Mouse (Mus musculus): ENCODE data around the gene Eftud2.

Eftud2 gene

DNA sequence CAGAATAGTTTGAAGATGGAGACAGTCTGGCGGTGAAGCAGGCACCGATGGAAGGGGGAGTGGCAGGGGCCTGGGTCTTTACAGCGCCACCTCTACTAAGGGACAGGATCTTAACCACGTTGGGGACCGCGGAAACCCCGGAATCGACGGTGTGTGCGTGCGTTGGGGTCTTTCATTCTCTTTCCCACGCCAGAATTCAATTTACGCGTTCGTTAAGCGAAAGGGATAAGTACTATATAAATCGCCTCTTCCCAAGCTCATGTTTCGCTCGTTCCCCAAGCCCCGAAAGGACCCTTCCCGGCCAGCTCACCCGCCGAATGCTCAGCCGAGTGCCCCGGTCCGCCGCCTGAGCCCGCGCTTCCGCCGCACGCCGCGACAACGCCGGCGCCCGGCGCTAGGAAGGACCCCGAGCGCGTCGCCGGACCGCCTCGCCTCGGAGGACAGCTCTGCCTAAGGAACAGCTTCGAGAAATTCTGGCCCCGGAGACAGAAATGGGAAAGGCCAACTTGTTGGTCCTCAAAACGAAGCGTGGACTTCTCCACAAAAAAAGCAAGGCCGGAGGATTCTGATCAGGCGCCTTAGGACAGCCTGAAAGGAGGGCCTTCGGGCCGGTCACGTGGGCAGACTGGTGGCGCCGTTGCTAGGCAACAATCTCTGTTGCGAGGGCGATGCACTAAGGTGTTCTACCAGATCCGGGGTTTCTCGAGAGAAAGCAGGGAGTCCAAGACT is at the start of gene Eftud2, which contains the start of gene Ccdc103:
Gene Eftud2, minus strand, starts transcription at position 401 of the 729 bp plus-strand sequence.
Gene Ccdc103, plus strand, starts transcription at position 620 of the 729 bp plus-strand sequence.
- peak; percentile 92 for DNase-seq (ENCODE audit: low spot score)

DNA sequence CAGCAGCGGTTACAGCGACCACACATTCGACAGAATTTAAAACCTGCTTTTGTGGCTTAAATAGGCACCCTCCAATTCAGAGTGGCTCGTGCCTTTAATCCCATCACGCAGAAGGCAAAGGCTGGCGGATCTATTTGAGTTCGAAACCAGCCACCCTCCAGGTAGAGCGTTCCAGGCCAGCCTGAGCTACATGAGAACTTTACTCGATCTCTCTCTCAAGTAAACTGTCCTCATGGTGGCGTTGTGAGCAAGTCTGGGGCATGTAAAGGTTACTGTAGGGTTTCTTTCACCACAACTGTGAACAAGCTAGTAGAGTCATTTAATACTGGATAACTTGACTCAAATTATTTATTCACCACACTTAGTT is 44.5 kb upstream of the Eftud2 start:
- DNase-seq (ENCODE audit: low spot score): peak; percentile 23

DNA sequence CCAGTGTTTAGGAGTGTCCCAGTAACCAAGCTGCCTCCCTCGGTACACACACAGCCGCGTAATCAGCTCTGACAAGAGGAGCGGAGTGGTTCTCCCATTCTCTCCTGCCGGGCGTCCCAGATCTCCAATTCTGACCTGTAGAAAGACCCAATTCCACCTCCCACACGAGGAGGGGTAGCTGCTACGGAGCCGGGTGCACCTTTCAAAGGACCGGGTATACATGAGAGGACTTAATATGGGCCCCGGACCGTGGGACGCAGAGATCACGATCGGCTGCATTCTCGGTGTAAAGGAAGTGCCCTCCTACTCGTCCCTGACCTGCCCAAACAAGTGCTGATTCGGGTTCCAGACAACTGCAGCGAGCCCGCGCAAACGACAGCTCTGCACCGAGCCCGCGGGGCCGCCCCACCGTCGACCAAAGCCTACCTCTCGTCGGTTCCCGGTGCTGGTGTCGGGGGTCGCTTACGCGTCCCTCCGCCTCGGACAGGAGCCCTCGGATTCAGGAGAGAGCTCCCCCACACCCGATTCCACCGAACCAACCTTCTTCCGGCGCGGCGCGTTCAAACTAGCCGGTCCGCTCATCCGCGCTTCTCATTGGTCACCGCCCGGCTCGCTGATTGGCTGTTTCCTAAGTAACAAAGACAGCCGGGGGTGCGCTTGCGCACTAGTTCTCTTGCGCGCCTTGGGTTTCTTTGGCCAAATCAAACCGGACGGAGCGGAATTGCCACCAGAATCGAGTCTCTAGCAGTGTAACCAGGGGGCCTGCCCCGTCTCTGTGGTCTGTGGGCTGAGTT is 44.0 kb upstream of the Eftud2 start, which contains the start of gene Kif18b:
Gene Kif18b, minus strand, starts transcription at position 568 of the 794 bp plus-strand sequence.
- peak; percentile 95 for DNase-seq (ENCODE audit: low spot score)

DNA sequence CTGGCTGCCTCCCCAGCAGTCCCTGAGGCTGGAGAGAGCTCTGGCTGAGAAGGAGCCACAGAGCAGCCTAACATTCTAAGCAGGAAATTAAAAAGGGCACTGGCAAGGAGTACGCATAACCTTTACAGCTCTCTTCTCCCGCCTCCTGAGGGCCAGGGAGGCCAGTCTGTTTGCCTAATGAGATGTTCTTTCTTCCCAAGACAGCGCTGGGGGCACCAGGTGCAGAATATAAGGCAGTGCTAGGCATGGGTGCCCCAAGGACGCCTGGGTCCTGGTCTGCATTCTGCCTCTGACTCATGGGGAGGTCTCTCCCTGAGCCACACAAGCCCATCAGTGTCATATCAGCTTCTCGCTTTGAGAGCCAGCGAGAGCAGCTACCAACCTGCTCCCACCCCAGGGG is 40.7 kb upstream of the Eftud2 start:
- no peak for DNase-seq (ENCODE audit: low spot score)

DNA sequence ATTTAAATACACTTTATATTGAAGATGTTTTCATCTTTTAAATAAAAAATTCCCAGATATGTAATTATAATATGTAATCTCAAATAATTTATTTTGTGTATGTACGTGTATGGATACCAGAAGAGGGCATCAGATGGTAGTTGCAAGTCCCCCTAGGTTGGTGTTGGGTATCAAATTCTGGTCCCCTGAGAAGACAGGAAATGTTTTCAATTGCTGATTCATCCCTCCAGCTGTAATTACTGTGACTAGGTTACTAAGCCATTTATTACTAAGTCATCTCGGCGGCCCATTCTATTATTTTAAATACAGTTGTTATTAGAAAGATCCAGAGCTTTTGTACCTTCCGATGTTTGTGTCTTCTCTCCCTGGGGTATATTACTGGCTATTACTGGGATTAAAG is 37.3 kb upstream of the Eftud2 start:
- DNase-seq (ENCODE audit: low spot score): no peak

DNA sequence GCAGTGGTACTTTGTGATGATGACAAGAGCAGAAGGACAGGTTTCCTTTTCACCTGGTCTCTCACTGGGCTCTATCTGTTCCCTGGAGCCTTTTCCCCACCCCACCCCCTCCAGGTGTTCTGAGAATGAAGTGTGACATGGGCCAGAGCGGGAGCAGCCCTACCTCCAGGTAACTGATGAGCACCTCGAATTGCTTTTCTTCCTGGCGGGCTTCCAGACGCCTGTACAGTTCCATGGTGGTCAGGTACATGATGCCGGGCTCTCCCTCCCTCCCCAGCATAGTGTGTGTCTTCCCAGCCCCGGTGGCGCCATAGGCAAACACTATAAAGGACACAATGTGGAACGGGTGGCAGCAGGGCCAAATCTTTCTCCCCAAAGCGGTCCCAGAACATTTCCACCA is 34.6 kb upstream of the Eftud2 start:
- DNase-seq (ENCODE audit: low spot score): no peak

DNA sequence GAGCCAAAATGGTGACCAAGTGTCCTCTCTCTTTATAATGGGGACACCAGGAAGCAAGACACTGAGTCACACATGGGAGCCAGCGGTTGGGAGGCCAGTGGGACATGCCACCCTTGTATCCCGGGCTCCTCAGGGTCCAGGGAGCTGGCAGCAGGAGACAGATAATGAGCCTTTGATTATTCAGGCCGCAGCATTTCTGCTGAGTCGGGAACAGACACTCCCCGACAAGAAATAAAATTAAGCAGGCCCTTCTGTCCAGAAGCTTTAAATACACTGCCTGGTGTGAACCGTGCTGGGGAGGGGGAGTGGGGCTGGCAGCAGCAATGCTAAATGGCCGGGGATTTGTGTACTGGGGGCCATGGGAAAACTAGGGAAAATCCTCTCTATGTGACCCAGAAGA is 30.6 kb upstream of the Eftud2 start:
- no peak for DNase-seq (ENCODE audit: low spot score)

DNA sequence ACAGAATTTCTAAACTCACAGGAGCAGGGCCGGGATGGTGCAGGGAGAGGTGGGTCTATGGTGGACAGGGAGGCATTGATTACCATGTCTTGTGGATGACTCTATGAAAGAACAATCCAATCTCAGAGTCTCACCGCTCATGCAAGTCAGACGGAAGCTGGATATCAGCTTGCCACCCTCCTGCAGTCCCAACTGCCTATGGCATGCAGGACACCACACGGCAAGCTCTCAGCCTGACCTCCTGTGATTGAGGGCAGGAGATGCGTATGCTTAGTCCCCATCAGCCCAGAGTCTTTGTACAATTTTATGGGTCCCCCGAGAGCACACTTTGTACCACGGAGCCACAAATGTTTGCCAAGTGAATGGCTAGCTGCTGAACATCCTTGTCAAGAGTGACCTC is 22.9 kb upstream of the Eftud2 start:
- DNase-seq (ENCODE audit: low spot score): no peak

DNA sequence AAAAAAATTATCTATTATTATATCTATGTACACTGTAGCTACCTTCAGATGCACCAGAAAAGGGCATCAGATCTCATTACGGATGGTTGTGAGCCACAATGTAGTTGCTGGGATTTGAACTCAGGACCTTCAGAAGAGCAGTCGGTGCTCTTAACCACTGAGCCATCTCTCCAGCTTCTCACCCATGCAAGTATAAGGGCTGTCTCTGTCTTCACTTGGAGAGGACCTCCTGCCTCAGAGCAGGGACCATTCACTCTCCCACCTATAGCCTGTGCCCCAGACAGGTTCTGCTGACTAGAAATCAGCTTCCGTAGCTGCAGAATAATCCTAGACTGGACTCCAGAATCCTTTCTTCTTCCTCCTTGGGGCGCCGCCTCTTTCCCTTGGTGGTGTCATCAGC is 21.3 kb upstream of the Eftud2 start:
- DNase-seq (ENCODE audit: low spot score): no peak

DNA sequence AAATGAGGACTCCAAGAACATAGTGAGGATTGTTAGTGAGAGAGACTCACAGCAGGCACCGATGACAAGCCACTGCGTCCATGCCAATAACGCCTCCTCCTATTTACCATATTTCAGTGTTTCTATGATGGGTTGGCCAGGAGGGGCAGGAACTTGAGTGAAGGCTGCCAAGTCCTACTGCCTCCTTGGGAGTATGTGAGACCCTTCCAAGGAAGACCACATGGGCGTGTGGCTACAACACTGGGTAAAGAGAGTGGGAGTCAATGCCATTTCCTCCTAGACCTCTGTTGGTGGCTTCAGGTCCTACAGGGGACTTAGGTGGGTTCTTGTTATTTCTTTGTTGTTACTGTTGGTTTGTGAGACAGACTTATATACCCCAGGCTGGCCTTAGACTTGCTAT is 20.4 kb upstream of the Eftud2 start:
- DNase-seq (ENCODE audit: low spot score): no peak

DNA sequence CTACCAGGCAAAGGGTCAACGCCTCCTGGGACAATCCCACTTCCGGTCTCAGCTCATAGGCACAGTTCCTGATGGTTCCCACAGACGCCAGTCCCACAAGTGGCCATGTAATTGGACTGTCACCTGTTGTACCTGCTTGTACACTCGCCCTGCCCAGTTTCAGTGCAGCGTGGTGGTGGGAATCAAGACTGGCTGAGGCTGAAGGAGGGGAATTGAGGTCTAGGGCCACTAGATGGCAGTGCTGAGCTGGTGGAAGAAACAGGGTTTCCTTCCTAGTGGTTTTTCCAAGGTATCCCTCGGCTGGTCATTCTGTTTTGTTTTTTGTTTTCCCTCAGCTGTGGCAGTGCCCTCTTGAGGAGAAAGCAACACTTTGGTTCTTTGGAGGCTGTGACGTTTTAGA is 20.0 kb upstream of the Eftud2 start, which contains the start of gene Gfap:
Gene Gfap, minus strand, starts transcription at position 150 of the 400 bp plus-strand sequence.
- DNase-seq (ENCODE audit: low spot score): peak; percentile 86

DNA sequence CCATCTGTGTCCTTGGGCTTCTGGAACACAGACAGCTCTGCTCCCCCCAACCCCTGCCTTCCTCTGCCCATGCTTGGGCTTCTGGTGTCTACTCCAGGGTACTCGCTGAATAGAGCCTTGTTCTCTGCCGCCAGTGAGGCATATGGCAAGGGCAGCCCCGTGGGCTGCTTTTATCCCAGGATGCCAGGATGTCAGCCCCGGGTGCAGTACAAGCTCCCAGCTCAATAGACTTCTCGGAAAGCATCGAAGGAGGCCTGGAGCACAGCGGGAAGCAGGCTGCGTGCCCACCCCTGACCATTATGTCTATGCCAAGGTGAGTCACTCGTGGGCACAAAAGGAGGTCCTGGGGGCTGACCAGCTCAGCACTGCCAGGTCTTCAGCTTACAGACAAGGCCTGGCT is 17.6 kb upstream of the Eftud2 start:
- no peak for DNase-seq (ENCODE audit: low spot score)

DNA sequence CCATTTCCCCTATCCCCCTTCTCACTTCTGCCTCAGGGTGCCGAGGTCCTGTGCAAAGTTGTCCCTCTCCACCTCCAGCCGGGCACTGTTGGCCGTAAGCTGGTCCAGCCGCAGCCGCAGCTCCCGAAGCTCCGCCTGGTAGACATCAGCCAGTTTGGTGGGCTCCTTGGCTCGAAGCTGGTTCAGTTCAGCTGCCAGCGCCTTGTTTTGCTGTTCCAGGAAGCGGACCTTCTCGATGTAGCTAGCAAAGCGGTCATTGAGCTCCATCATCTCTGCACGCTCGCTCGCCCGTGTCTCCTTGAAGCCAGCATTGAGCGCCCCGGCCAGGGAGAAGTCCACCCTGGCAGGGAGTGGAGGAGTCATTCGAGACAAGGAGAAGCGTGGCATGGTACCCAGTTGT is 15.9 kb upstream of the Eftud2 start:
- no peak for DNase-seq (ENCODE audit: low spot score)

DNA sequence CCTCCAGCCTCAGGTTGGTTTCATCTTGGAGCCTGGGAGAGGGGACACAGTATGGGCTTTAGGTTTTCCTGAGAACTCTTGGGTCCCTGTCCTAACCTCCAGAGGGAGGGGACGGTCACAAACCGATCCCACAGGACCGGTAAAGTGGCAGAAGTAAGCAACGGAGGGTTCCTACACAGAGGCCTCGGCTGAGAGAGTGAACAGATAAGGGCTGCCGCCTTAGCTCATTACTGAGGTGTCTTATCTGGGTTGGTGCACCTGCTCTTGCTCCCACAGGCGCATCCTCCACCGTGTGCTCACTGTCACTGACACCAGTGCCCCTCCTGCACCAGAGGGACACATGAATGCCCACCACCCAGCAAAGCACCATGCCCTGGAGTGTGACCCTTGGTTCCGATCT is 15.0 kb upstream of the Eftud2 start:
- DNase-seq (ENCODE audit: low spot score): no peak

DNA sequence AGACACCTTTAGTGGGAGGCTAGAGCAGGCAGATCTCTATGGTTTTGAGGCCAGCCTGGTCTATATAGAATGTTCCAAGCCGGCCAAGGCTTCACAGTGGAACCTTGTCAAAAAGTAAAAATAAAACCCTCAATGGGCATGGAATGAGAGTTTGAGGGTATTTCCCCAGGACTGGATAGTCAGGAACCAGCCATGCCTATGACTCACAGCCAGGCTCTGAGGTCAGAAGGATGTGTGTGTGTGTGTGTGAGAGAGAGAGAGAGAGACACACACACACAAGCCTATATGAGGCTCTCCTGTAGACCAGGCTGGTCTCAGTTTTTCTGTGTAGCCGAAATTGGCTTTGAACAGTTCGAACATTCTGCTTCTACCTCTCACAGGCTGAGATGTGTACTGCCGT is 13.9 kb upstream of the Eftud2 start:
- no peak for DNase-seq (ENCODE audit: low spot score)

DNA sequence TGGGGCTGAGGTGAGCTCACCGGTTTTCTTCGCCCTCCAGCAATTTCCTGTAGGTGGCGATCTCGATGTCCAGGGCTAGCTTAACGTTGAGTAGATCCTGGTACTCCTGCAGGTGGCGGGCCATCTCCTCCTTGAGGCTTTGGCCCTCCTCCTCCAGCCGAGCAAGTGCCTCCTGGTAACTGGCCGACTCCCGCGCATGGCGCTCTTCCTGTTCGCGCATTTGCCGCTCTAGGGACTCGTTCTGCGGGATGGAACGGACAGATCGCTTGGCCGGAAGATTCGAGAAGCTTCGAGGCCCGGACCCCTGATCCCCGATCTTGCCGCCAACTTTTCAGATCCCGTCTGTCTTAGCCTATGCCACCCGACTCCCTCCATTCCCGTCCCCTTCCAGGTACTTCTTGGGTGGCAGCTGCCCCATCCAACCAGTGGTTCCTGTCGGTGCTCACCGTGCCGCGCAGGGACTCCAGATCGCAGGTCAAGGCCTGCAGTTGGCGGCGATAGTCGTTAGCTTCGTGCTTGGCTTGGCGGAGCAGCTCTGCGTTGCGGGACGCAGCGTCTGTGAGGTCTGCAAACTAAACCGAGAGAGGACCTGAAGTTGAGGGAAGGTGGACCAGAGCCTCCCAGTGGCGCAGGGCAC is 12.3 kb upstream of the Eftud2 start:
- DNase-seq (ENCODE audit: low spot score): peak; percentile 85

DNA sequence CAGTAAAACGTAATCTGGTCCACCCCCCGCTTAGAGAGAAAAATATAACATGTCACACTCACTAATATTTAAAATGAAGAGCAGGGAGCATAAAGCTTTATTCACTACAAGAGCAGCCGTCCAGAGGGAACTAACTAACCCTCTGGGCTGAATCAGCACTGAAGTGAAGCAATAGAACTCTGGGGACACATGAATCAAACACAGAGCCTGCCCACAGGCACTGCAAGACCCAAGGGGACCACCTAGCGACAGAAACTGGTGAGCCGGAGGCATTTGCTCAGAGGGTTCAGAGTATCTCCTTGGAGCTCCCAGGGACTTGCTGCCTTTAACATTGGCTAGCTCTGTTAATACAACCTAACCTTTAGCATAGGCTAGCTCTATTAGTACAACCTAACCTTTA is 9.3 kb upstream of the Eftud2 start:
- DNase-seq (ENCODE audit: low spot score): no peak

DNA sequence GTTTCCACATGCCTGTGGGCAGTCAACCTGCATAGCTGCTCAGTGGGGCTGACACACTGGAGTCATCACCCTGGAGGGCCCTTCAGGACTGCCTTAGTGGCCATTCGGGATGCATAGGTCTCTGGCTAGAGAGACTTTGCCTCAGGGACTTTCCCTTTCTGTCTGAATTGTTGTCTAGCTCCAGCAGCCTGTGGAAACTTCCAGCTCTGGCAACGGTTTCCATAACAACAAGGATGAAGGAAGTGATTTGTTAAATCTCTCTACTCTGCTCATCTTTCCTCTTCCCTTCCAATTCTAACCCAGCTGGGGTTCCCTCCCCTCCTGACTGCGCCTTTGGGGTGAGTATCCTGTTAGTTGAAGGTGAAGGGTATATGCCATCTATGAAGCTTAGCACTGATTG is 7.3 kb upstream of the Eftud2 start:
- no peak for DNase-seq (ENCODE audit: low spot score)

DNA sequence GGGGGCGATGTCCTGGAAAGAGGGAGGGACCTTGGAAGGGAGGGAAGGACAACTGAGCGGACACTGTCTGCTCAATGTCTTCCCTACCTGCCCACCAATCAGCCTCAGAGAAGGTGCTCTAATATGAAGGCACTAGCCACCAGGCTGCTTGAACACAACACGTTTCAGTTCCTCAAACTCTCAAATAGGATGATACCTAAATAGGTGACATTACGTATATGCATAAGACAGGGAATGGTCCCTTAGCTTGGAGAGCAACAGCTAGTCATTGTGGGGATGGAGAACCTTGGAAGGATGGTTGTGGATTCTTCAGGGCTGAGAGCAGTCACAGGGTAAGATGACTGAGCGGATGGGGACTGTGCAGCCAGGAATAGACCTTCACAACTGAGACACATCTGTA is 6.6 kb upstream of the Eftud2 start:
- no peak for DNase-seq (ENCODE audit: low spot score)

DNA sequence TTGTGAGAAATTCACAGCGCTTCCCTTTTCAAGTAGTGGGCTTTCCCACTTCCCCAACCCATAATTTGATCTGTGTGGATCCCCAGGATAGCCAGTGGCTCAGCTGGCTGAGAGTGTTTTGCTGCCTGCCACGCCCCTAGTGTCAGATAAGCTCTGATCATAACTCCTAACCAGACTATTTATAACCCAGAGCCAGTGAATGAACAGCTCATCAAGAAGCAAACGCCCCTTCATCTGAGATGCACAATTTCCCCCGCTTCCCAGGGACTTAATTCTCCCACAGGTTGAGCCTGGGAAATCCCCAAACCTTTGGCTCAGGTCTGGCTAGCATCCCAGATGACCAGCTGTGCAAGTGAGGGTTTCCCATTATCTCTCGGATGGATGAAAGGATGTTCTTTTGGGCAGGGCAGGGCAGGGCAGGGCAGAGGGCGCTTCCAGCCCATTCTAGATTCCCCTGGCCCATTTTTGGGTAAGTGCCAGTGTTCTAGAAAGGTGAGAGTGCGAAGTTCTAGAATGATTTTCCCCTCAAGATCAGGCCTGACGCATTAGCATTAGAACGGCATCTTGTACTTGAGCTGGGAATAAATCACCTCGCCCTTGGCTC is 3.9 kb upstream of the Eftud2 start, which contains the start of gene Fam187a:
Gene Fam187a, plus strand, starts transcription at position 554 of the 604 bp plus-strand sequence.
- DNase-seq (ENCODE audit: low spot score): no peak

DNA sequence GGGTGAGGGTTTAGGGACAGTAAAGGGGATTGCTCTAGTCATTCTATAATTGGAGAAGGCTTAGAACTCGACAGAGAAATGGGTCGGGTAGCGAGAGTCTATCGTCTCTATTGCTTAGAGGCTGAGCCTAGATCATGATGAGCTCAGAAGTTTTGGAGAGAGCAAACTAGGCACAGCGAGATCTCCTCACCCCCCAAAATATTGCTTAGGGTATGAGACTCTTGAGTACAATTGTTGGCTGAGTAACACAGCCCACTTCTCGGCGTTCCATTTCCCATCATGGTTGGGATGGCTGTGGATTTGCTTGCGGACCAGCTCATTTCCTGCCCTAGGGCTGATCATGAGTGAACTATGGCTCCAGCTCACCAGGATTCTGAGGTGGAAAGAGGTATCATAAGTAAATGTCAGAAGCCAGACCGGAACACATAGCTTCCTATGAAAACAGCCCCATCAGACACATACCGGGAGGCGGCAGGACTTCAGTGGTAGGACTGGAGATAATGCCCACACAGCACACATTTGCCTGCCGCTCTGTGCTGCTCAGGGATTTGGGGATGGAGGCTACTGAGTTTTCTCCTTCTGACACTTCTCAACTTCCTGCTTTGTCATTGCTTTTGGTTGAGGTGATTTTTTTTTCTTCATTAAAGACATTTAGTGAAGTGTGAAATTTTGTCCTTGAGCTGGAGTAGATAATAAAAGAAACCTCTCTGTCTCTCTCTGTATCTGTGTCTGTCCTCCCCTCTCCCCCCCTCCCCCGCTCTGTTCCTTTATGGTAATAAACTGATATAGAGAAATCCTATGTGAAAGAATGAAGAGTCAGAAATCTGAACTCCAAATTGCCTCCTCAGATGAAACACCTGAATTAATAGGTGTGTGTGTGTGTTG is 771 bp upstream of the Eftud2 start:
- no peak for DNase-seq (ENCODE audit: low spot score)
